Mouse (Mus musculus): ENCODE results near the gene Cnr2.

Cnr2 gene

DNA sequence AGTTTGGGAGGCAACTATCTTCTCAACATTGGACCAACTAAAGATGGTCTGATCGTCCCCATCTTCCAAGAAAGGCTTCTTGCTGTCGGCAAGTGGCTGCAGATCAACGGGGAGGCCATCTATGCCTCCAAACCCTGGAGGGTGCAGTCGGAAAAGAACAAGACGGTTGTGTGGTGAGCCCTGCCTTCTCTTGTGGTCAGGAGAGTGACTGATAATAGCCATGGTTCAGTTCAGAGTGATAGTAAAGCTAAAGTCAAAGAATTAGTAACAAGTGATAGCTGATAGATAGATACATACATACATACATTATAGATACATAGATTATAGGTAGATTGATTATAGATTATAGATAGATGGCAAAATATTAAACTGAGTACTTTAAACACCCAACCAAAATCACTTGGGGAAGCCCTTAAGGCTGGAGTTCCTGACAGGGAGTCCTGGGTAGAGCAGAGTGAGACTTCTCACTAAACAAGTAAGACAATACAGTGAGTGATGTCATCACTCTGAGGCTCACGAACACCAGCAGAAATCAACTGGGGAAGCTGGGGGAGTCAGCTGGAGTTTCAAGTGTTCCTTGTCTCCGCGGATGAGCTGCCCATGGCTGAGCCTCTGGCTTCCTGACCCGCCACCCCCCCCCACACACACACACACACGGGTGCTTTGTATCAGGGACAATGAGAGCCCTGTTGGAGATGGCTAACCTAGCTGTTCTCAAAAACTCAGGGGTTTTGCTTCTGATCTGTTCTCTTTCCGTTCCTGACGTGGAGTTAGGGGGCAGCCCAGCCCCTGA, 39.7 kb downstream of the Cnr2 start:
- WGBS, result 72% methylated on average over 12 of the region's 12 CpGs

- WGBS, result 68% methylated on average over 5 of the region's 5 CpGs
These were observed 40.3 kb downstream of the Cnr2 start for GRCm38 (mm10) chr4:135935502-135935901.

- 85% methylated on average over 7 of the region's 7 CpGs for WGBS
These were observed 43.7 kb downstream of the Cnr2 start for GRCm38 (mm10) chr4:135938858-135939257.

DNA sequence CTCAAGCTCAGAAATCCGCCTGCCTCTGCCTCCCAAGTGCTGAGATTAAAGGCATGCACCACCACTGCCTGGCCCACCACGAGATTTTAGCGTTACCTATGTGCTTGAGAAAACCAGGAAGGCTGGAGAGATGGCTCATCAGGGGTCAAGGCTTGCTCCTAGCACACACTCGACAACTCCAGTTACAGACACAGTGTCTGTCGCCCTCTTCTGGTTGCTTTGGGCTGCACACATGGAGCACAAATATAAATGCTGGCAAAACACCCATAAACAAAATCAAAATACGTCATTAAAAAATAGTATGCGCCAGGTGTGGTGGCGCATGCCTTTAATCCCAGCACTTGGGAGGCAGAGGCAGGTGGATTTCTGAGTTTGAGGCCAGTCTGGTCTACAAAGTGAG, 45.8 kb downstream of the Cnr2 start:
- WGBS, result 87% methylated on average over 8 of the region's 8 CpGs

- WGBS, result 74% methylated on average over 6 of the region's 6 CpGs
These were observed 47.0 kb downstream of the Cnr2 start for GRCm38 (mm10) chr4:135942193-135942592.

- WGBS, result 39% methylated on average over 4 of the region's 4 CpGs
These were observed 48.2 kb downstream of the Cnr2 start for GRCm38 (mm10) chr4:135943389-135943788.

DNA sequence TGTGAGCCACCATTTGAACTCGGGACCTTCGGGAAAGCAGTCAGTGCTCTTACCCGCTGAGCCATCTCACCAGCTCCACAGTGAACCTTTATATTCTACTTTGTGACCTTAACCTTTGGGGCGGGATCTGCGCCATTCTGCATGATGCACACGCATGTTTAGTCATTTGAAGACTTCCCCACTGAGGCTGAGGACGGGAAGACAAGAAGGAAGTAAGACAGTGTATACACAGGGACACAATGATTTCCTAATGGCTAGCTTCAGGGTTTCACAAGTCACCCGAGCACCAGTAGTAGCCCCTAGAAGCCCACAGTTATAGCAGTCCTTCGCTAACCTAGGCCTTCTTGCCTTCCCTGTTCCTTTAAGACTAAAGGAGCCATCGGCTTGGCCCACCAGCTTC, 50.5 kb downstream of the Cnr2 start:
- 81% methylated on average over 10 of the region's 10 CpGs for WGBS

DNA sequence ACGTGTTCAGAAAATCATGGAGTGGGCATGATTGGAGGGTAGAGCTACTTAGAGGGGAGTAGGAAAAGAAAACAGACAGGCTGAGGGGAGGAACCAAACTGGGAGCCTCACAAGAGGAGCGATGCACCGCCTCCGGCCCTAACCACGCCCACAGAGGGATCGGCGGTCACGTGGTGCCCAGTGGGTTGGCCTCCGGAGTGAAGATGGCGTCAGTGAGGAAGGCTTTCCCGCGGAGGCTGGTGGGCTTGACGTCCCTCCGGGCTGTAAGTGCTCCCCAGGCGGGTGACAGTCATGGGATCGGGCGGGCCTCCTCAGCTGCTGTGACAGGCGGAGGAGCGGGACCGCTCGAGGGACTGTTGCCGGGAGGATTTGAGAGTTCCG, 51.1 kb downstream of the Cnr2 start, which contains the start of gene Hmgcl:
Gene Hmgcl, plus strand, starts transcription at position 171 of the 381 bp plus-strand sequence.
- WGBS, result under 1% methylated on average over 23 of the region's 23 CpGs

DNA sequence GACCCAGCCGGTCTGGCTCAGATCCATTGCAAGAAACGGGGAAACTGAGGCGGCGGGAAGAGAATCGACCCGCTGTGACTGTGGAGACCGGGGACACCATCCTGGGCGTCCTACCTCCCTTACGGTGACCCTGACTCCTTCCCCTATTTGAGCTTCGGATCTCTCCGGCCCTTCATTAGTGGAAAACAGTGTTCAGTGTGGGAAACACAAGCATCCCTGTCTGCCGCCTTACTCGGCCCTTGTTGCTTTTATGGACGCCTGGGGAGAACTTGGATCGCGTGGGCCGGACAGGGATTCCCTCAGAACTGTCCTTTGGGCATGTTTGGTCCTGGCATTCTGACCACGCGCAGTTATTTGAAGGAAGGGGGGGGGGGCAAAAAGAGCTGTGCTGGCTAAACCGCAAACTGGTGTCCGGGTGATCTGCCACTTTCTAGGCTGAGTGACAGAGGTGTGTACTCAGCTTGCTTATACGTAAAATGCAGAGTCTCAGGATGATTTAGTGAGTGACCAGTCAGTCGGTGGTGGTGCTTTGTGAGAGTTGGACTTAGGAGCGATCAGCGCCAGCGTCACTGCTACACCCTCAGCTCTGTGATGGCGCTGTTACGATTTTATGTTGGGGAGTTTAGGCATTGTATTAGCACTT, 51.6 kb downstream of the Cnr2 start:
- 1% methylated on average over 28 of the region's 28 CpGs for WGBS

- WGBS, result 84% methylated on average over 8 of the region's 8 CpGs
These were observed 52.9 kb downstream of the Cnr2 start for GRCm38 (mm10) chr4:135948142-135948541.

DNA sequence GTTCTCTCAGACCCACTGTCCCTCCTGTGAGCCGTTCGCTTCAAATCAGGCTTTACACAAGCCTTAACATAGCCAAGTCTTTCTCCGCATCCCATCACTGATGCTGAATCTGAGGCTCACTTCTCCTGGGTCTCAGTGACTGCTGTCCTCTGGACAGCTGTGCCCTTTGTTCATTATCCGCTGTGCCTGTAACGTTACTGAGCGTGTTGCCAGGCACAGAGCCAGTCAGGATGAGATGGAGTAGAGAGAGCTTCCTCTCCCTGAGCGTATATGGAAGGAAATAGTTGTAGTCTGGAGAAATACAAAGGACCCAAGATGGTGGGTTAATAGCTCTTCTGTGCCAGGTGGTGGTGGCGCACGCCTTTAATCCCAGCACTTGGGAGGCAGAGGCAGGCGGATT, 54.3 kb downstream of the Cnr2 start:
- WGBS, result 71% methylated on average over 10 of the region's 10 CpGs

- WGBS, result 28% methylated on average over 6 of the region's 6 CpGs
These were observed 54.7 kb downstream of the Cnr2 start for GRCm38 (mm10) chr4:135949911-135950310.

- 85% methylated on average over 6 of the region's 6 CpGs for WGBS
These were observed 55.2 kb downstream of the Cnr2 start for GRCm38 (mm10) chr4:135950365-135950764.

DNA sequence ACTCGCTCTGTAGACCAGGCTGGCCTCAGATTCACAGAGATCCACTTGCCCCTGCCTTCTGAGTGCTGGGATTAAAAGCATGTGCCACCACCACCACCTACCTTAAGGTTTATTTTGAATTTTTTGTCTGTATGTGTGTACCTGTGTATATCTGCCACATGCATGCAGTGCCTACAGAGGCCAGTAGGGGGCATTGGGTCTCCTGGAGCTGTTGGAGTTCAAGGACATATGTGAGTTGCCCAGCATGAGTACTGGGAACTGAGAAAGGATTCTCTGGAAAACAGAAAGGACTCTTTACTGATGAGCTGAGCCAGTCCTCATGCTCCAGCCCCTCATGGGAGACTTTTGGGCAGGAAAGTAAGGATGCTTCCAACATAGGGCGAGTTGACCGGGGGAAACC, 56.3 kb downstream of the Cnr2 start:
- 95% methylated on average over 3 of the region's 3 CpGs for WGBS

DNA sequence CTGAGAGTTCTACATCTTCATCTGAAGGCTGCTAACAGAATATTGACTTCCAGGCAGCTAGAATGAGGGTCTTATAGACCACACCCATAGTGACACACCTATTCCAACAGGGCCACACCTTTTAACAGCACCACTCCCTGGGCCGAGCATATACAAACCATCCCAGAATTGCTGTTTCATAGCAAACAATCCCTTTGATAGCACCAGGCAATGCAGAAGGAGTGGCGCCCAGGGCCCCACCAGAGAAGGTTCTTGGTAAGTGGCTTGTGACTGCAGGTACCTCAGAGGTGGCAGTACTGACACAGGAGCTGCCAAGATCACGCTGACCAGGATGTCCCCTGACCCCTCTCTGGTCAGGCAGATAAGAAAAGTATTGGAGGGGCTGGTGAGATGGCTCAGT, 58.0 kb downstream of the Cnr2 start:
- 88% methylated on average over 3 of the region's 3 CpGs for WGBS

- WGBS, result 7% methylated on average over 2 of the region's 2 CpGs
These were observed 59.0 kb downstream of the Cnr2 start for GRCm38 (mm10) chr4:135954241-135954640.

DNA sequence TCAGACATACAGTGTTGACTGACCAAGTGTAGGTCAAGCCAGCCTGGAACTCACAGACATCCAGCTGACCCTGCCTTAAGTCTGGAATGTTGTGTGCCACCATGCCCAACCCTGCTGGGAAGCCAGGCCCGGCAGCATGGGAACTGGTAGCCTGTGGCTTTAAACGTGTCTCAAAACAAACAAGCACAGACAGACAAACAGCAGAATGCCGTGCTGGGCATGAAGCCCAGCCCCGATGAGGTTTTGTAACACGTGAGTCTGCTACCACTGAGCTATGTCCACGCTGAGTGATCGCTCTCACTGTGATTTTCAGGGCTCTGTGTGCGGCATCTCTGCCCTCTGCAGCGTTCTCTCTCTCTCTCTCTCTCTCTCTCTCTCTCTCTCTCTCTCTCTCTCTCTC, 60.7 kb downstream of the Cnr2 start:
- whole genome bisulfite sequencing, result 61% methylated on average over 9 of the region's 9 CpGs

GRCm38 (mm10) chr4:135958354-135958753, 63.2 kb downstream of the Cnr2 start:
- 69% methylated on average over 8 of the region's 8 CpGs for WGBS

DNA sequence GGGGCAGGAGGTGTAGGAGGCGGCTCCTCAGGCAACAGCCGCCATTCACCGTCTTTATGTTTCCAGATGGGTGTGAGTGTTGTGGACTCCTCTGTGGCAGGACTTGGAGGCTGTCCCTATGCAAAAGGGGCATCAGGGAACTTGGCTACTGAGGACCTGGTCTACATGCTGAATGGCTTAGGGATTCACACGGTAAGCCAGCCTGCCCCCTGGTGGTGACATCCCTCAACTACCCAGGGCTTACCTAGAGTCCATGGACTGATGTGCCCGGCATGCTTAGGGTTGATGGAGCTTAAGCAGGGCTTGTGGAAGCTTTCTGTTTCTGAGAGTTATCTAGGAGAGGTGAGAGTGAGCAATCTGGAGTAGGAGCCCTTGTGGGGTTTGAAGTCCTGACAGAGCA, 65.5 kb downstream of the Cnr2 start:
- 32% methylated on average over 5 of the region's 5 CpGs for WGBS

- 91% methylated on average over 5 of the region's 5 CpGs for WGBS
These were observed 66.5 kb downstream of the Cnr2 start for GRCm38 (mm10) chr4:135961709-135962108.

- WGBS, result 77% methylated on average over 7 of the region's 7 CpGs
These were observed 67.0 kb downstream of the Cnr2 start for GRCm38 (mm10) chr4:135962198-135962597.

DNA sequence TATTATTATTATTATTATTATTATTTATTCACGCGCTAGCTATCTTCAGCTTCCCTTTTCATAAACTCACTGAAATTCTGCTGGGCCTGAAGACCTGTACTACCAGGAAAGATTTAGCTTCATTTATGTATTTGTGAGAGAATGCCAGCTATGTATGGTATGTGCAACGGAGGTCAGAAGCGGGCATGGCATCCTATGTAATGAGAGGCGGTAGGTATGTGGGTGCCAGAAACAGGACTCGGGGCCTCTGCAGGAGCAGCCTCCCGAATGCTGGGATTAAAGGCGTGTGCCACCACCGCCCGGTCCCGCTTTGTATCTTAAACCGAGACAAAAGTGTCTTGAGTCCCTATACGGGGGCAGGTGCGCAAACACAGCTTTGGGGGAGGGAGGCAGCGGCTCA, 67.8 kb downstream of the Cnr2 start:
- WGBS, result 6% methylated on average over 15 of the region's 15 CpGs

GRCm38 (mm10) chr4:135963457-135964193, 68.4 kb downstream of the Cnr2 start, which contains the start of gene Gale:
Gene Gale (plus strand): TSS chr4:135963727.
- WGBS, result under 1% methylated on average over 56 of the region's 56 CpGs
